Mouse (Mus musculus) heart, embryonic 12.5 days (tissue): Measurements from ENCODE around the gene Rin2. TPM values are rescaled to one million over a fixed set of nuclear protein-coding genes. Genes with fewer than 3 reads are reported as not detected.
A peak's percentile ranks its signal among the peaks of the same experiment; 100 is the strongest.

ENCODE experiments used
- ATAC-seq: fragments of 200-750 bp; cut with Nextera tagmentation; 2 replicates; pipeline ENCODE4 v1.8.0; 2017; ENCODE audit warnings: moderate TSS enrichment, moderate library complexity; ENCODE audit not compliant: insufficient number of reproducible peaks, low FRiP score
- H3K27ac ChIP-seq: fragments of 300-500 bp; sonication (generic); 2 replicates; pipeline ENCODE4 v1.5.1; 2016; ENCODE audit warnings: mild to moderate bottlenecking, moderate library complexity; ENCODE audit not compliant: poor library complexity, severe bottlenecking
- H3K27me3 ChIP-seq: fragments of 300-500 bp; sonication (generic); replicated peaks from 2 replicates; pipeline ENCODE4 v1.6.1; 2016; ENCODE audit warnings: mild to moderate bottlenecking, moderate library complexity
- H3K36me3 ChIP-seq: fragments of 300-500 bp; sonication (generic); 2 replicates; pipeline ENCODE4 v1.6.1; 2016; ENCODE audit warnings: mild to moderate bottlenecking, moderate library complexity
- H3K4me1 ChIP-seq: fragments of 300-500 bp; sonication (generic); replicated peaks from 2 replicates; pipeline ENCODE4 v1.6.1; 2016; ENCODE audit warnings: mild to moderate bottlenecking
- H3K4me2 ChIP-seq: fragments of 300-500 bp; sonication (generic); 2 replicates; pipeline ENCODE4 v1.6.1; 2016; ENCODE audit warnings: mild to moderate bottlenecking, moderate library complexity
- H3K4me3 ChIP-seq: fragments of 300-500 bp; sonication (generic); 2 replicates; pipeline ENCODE4 v1.5.1; 2016; ENCODE audit warnings: mild to moderate bottlenecking
- H3K9ac ChIP-seq: fragments of 300-500 bp; sonication (generic); 2 replicates; pipeline ENCODE4 v1.6.1; 2016; ENCODE audit warnings: mild to moderate bottlenecking, moderate library complexity
- H3K9me3 ChIP-seq: fragments of 300-500 bp; sonication (generic); replicated peaks from 2 replicates; pipeline ENCODE4 v1.6.1; 2016; ENCODE audit warnings: mild to moderate bottlenecking, moderate library complexity
- WGBS: fragments of 180-500 bp; shearing (Covaris S2); methylation state at CpG from one replicate; pipeline ENCODE4 v1.1.7; 2016; 5-methylcytosine and 5-hydroxymethylcytosine counted together
- polyA plus RNA-seq: library from polyadenylated mRNA; unstranded; fragments of >200 nt; fragmentation: Nextera tagmentation; extraction: Ambion mirVana; gene quantifications from 2 replicates; pipeline ENCODE4 v1.2.1, GENCODE M21; 2016

Gene Rin2
- polyA plus RNA-seq, 1 experiment from 2014 or later, result 19.0 TPM

DNA sequence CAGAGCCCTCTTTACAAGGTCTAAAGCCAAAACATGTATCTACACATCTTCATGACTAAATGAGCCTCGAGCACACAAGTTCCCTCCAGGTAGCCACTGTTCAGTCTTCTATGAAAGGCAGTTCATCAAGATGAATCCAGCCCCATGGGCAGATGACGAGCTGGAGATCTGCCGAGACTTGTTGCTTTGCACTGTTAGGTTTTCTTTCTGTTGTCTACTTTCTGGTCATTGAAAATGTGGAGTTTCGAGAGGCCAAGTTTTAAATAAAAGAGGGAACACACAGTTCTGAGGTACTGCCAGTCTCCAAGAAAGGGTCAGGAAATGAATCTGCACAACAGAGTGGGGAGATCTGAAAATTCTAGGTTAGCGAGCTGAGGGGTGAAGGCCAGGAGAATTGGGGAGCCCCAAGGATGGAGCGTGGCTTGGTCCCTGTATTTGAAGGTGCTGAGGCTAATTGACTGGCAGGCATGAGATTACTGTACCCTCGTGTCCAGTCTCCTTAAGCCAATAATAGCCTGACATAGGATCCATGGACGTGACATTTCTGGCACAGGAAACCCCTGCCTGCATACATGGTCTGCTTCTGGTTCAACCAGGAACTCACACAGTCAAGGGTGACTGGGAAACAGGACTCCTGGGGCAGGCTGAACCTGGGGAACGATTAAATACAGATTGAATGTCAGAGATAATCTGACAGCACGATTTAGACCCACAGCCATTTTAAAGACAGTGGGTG, 174.3 kb downstream of the Rin2 start:
- no peaks in the 10 kb centered on the region for H3K27me3 ChIP-seq
- H3K9ac ChIP-seq, result no peak overlapping the region
- H3K4me1 ChIP-seq, result peaks cover 6% of the 10 kb centered on the region
- no peak overlapping the region for H3K4me3 ChIP-seq
- WGBS, result 67% methylated on average over 10 of the region's 10 CpGs
- no peak overlapping the region for H3K27ac ChIP-seq
- ATAC-seq, result no peak
- no peak overlapping the region for H3K4me2 ChIP-seq
- H3K36me3 ChIP-seq, result peaks cover 69% of the 10 kb centered on the region
- no peaks in the 10 kb centered on the region for H3K9me3 ChIP-seq

DNA sequence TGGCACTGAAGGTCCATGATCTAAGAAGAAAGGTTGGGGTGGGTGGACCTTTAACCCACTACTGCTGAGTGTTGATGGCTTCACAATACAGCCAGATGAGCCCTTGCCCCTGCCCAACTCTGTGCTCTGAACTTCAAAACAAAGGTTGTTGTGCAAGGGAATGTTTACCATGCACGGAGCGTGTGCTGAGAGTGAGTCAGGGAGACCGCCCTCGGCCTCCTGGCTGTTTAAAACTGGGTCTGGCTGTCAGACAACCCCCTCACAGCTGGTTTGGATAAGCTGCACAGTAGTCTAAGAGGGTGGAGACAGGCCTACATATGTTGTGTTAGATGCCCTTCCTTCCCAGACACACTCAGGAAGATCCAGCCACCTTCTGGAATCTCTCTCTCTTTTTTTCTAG, 175.8 kb downstream of the Rin2 start:
- 66% methylated on average over 4 of the region's 4 CpGs for WGBS
- no peak overlapping the region for H3K4me2 ChIP-seq
- peaks cover 6% of the 10 kb centered on the region for H3K4me1 ChIP-seq
- ATAC-seq, result no peak
- no peak overlapping the region for H3K27ac ChIP-seq
- no peak overlapping the region for H3K9ac ChIP-seq
- H3K4me3 ChIP-seq, result no peak overlapping the region
- peaks cover 61% of the 10 kb centered on the region for H3K36me3 ChIP-seq
- no peaks in the 10 kb centered on the region for H3K9me3 ChIP-seq
- no peaks in the 10 kb centered on the region for H3K27me3 ChIP-seq

DNA sequence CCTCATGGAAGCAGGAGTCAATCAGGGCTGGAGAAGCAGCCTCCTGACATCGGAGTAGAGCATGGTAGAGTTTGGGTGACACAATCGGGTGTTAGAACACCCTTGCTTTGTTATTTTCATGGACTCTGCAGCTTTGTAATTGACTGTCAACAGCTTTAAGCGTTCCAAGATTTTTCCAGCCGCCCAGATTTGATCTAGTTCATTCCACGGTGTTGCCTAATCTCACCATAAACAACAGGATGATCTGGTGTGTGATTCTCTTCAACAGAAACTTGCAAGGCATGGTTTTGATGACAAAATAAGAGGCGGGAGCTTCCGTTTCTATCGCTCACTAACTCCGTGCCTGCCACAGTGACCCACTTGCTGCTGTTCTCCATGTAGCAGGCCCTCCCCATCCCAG, 180.8 kb downstream of the Rin2 start:
- Histone ChIP-seq H3K4me2 (no peak overlapping the region), H3K36me3 (peaks cover 31% of the 10 kb centered on the region), H3K27ac (no peak overlapping the region), H3K9ac (no peak overlapping the region), H3K9me3 (no peaks in the 10 kb centered on the region), H3K4me3 (no peak overlapping the region), H3K4me1 (peaks cover 30% of the 10 kb centered on the region), H3K27me3 (no peaks in the 10 kb centered on the region)
- WGBS, result 76% methylated on average over 9 of the region's 9 CpGs
- no peak for ATAC-seq

DNA sequence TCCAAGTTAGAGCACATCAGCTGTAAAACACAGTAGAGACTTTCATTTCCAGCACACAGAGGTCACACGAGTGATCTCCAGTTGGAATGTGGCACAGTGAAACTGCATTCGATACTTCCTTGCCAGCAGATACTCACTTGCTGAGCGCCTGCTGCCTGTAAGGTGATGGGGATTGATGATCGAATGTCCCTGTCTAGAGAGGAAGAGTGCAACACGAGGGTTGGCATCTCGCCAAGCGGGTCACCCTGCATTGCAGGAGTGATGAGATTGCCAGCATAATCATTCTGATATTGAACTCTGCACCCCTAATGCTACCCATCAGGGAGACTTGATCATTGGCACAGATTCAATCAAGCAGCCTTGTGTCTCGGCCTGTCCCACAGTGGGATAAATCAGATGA, 182.8 kb downstream of the Rin2 start:
- peaks cover 50% of the 10 kb centered on the region for H3K4me1 ChIP-seq
- H3K27me3 ChIP-seq, result no peaks in the 10 kb centered on the region
- ATAC-seq, result no peak
- H3K9me3 ChIP-seq, result no peaks in the 10 kb centered on the region
- H3K9ac ChIP-seq, result no peak overlapping the region
- H3K4me2 ChIP-seq, result no peak overlapping the region
- H3K36me3 ChIP-seq, result peaks cover 11% of the 10 kb centered on the region
- H3K4me3 ChIP-seq, result no peak overlapping the region
- WGBS, result 65% methylated on average over 8 of the region's 8 CpGs
- no peak overlapping the region for H3K27ac ChIP-seq

DNA sequence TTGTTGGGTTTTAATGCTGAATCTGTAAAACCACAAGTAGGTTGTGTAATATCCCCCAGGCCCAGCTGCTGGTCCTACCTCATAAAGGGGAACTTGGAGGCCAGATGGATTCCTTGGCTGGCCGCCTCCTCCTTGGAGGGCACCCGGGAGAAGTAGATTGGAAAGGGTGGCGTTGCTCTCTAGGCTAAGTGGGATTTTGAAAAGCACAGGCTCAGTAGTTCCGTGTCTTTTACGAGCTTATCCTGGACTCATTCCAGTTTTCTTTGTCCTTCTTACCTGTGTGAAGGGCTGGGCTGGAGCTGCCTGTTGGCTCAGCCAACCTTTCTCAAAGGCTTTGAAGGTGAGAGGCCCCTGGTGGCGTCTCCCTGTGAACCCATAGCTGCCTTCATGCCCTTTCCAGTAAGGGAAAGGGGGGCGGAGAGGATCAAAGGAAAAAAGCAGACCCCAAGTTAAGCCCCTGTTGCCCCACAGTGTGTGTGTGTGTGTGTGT, 184.5 kb downstream of the Rin2 start:
- no peaks in the 10 kb centered on the region for H3K27me3 ChIP-seq
- no peaks in the 10 kb centered on the region for H3K9me3 ChIP-seq
- no peak for ATAC-seq
- WGBS, result 47% methylated on average over 7 of the region's 7 CpGs
- peaks cover 9% of the 10 kb centered on the region for H3K36me3 ChIP-seq
- peaks cover 65% of the 10 kb centered on the region for H3K4me1 ChIP-seq
- H3K4me3 ChIP-seq, result peak overlapping the region; percentile 45; the same call in 1 of the 2 replicates
- peak overlapping the region; percentile 74 for H3K9ac ChIP-seq
- peak overlapping the region; percentile 68 for H3K4me2 ChIP-seq
- peak overlapping the region; percentile 96 for H3K27ac ChIP-seq

DNA sequence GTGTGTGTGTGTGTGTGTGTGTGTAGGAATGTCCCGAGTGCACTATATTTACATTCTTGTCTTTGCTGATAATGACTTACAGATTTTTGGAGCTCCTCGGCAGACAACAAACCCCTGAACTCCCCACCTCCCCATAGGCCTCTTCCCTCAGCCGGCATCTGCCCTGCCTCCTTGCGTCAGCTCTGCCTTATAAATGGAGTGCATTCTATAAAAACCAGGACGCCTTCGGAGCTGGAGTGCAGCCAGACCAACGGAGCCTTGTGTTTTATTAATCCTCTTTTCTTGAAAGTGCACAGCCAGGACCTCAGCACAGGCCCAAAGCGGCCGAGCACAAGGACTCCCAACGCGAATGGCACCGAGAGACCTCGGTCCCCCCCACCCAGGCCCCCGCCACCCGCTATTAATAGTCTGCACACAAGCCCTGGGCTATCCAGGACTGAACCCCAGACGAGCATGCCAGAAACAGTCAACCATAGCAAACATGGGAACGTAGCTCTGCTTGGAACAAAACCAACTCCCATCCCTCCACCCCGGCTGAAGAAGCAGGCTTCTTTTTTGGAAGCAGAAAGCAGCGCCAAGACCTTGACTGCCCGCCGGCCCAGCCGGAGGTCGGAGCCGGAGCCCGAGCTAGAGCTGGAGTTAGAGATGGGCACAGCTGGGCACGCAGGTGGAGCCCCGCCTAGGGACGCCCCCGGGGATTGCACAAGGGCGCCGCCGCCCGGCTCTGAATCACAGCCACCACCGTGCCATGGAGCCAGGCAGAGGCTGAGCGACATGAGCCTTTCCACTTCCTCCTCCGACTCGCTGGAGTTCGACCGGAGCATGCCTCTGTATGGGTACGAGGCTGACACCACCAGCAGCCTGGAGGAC, 185.2 kb downstream of the Rin2 start:
- H3K27me3 ChIP-seq, result no peaks in the 10 kb centered on the region
- H3K4me2 ChIP-seq, result peak overlapping the region; percentile 68
- peak overlapping the region; percentile 74 for H3K9ac ChIP-seq
- peaks cover 65% of the 10 kb centered on the region for H3K4me1 ChIP-seq
- peak overlapping the region; percentile 45 for H3K4me3 ChIP-seq
- ATAC-seq, result peak; percentile 76
- peak overlapping the region; percentile 96 for H3K27ac ChIP-seq
- peaks cover 9% of the 10 kb centered on the region for H3K36me3 ChIP-seq
- H3K9me3 ChIP-seq, result no peaks in the 10 kb centered on the region
- 9% methylated on average over 40 of the region's 40 CpGs for WGBS

DNA sequence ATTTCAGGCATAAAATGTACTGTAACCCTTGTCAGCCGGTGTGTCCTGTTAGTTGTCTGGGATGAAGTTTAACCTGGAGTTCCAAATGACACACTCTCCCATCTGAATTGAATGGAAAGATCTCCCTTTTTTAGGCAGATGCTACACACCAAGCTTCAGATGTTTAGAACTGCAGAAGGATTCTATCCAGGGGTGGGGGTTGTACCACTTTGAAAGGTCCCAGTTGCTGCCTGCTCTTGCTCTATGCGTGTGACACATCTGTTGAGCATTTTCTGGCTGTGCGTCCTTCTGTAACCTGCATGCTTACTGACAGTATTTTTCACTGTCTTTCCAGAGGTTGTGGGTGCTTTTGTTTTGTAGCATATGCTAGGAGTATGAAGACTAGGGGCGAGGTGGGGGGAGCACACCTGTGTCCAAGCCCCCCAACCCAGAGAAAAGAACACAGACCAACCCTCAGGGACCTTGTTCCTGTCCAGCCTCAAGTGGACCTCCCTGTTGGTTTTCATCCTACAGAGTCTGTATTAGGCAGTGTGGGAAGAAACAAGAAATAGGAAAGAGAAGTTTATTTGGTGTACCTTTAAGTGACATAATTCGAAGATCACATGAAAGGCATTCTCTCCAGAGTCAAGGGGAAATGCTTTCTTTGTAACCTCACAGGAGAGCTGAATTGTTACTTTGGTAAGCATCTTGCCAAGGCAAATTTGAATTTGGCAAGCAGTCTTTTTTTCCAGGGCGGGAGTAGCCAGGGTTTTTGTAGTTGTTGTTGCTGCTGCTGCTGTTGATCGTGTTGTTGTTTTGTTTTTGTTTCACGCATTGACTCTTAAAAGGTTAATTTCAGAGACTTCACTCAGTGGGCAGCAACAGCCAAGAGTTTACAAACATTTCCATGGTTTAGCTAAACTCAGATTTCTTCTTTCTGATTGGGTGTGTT, 186.4 kb downstream of the Rin2 start:
- H3K27ac ChIP-seq, result peak overlapping the region; percentile 96
- H3K36me3 ChIP-seq, result peaks cover 6% of the 10 kb centered on the region
- peak overlapping the region; percentile 45 for H3K4me3 ChIP-seq
- no peaks in the 10 kb centered on the region for H3K27me3 ChIP-seq
- no peak for ATAC-seq
- H3K4me1 ChIP-seq, result peaks cover 65% of the 10 kb centered on the region
- H3K9me3 ChIP-seq, result no peaks in the 10 kb centered on the region
- peak overlapping the region; percentile 74 for H3K9ac ChIP-seq
- 60% methylated on average over 8 of the region's 8 CpGs for WGBS
- peak overlapping the region; percentile 68 for H3K4me2 ChIP-seq

DNA sequence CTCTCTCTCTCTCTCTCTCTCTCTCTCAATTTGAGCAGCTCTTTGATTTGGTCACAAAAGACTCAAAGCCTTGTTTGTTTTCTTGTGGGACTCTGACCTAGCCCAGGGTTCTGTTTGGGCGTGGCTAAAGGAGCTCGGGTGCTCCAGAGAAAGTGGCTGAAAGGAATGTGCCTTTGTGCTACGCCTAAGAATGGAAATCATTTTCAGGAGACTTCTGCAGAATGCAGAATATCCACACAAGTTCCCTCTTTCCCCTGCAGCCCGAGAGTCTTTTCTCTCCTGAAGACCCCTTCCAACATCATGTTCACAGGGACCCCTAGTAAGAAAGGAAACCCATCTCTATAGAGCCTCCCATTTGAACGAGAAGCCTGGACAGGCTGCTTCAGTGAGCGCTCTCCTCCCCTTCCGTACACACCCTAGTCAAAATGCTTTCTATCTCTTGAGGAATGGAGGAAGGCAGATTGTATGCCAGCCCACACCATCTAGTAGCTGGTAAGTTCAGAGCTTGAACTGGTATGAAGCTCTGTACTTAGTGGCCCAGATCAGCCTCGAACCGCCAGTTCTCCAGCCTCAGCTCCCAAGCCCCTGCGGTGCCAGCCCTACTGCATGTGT, 187.3 kb downstream of the Rin2 start:
- Histone ChIP-seq H3K4me1 (peaks cover 65% of the 10 kb centered on the region), H3K27me3 (no peaks in the 10 kb centered on the region), H3K4me3 (peak overlapping the region; percentile 45), H3K36me3 (peaks cover 14% of the 10 kb centered on the region), H3K4me2 (peak overlapping the region; percentile 68), H3K27ac (peak overlapping the region; percentile 96; the same call in 1 of the 2 replicates), H3K9ac (peak overlapping the region; percentile 74), H3K9me3 (no peaks in the 10 kb centered on the region)
- WGBS, result 43% methylated on average over 10 of the region's 10 CpGs
- ATAC-seq, result no peak

DNA sequence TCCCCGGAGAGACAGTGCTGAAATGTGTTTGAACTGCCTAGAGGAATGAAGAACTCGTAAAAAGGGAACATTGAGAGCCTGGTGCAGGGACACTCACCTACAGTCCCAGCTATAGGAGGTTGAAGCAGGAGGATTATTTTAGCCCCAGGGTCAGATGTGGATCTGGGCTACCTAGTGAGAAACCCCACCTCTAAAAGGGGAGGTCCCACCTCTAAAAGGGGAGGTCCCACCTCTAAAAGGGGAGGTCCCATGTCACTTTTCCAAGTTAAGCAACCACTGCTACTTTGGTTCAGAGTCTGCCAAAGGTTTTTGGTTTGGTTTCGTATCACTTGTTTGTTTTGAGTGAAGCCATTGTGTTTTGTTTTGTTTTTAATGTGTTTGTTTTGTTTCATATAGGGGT, 190.3 kb downstream of the Rin2 start:
- H3K36me3 ChIP-seq, result peaks cover 32% of the 10 kb centered on the region
- no peak for ATAC-seq
- no peak overlapping the region for H3K27ac ChIP-seq
- H3K9ac ChIP-seq, result no peak overlapping the region
- peaks cover 3% of the 10 kb centered on the region; the same call in 1 of the 2 replicates for H3K9me3 ChIP-seq
- no peak overlapping the region for H3K4me2 ChIP-seq
- no peak overlapping the region for H3K4me3 ChIP-seq
- H3K4me1 ChIP-seq, result peaks cover 39% of the 10 kb centered on the region
- 88% methylated on average over 3 of the region's 3 CpGs for WGBS
- no peaks in the 10 kb centered on the region for H3K27me3 ChIP-seq

DNA sequence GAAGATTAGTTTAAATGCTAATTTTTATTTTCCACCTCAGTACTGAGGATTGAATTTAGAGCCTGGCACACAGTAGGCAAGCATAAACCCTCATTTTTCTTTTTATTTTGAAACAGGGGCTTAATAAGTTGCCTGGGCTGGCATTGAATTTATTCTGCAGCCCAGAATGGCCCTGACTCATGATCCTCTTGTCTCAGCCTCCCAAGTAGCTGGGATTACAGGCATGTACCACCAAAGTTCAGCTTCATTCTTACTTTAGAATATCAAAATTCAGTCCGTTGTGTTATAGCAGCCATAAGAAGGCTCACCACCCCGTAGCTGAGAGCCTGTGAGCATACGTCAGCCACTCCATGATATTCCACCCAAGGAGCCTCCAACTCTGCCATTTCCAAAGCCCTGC, 191.2 kb downstream of the Rin2 start:
- Histone ChIP-seq H3K36me3 (peaks cover 32% of the 10 kb centered on the region), H3K9ac (no peak overlapping the region), H3K4me1 (peaks cover 30% of the 10 kb centered on the region), H3K27me3 (no peaks in the 10 kb centered on the region), H3K9me3 (peaks cover 3% of the 10 kb centered on the region; the same call in 1 of the 2 replicates), H3K27ac (no peak overlapping the region), H3K4me2 (no peak overlapping the region), H3K4me3 (no peak overlapping the region)
- WGBS, result 92% methylated on average over 3 of the region's 3 CpGs
- no peak for ATAC-seq
